Comparison of ENCODE assay signal across 9 mouse cellular contexts in genomic region chr5:142673082-142673481, GRCm38 (mm10). TPM values are rescaled to one million over a fixed set of nuclear protein-coding genes. Genes with fewer than 3 reads are reported as not detected.
DNase-seq lines count a peak whose midpoint lies in the region; ATAC-seq lines count a peak whose summit lies in the region.
"Had no signal": no experiment of that assay in that cellular context is flagged by ENCODE, and none has a peak within 500 bp of the region (broad histone marks: within the 10 kb centered on the region; RNA-seq: fewer than 3 reads in every experiment).

No protein-coding gene starts in this region.

- 0 out of 2 replicates have a peak overlapping the region, but pooled peaks have one; percentile 9 for H3K27ac ChIP-seq in hindbrain, embryonic 13.5 days
- peak overlapping the region; percentile 44 for H3K27ac ChIP-seq in neural tube, embryonic 14.5 days (ENCODE audit: low read depth, low read length)

- 0 out of 2 replicates have a peak overlapping the region, but pooled peaks have one; percentile 20 for H3K9ac ChIP-seq in hindbrain, embryonic 13.5 days
- no peak overlapping the region for H3K9ac ChIP-seq in neural tube, embryonic 14.5 days (replicated peaks; ENCODE audit: low read depth, low read length)

- 20% methylated on average over 5 of the region's 5 CpGs for WGBS in hindbrain, embryonic 13.5 days
- 25% methylated on average over 5 of the region's 5 CpGs for WGBS in neural tube, embryonic 14.5 days

- peak; percentile 48 to 50 for DNase-seq in cerebellum, adult 18-20 months
- no peak for DNase-seq in cerebellum, adult 11 months
- DNase-seq in right cerebral cortex, postnatal 4 days = peak; percentile 28
- DNase-seq in right cerebral cortex, postnatal 36 days (ENCODE audit: low spot score in 2 of 2) = no peak
- no peak for DNase-seq in spleen, postnatal 14 days (ENCODE audit: low spot score in 2 of 2)
- no peak for DNase-seq in testis, postnatal 14 days (ENCODE audit: low spot score)

- H3K27me3 ChIP-seq in hindbrain, embryonic 13.5 days = no peaks in the 10 kb centered on the region
- H3K27me3 ChIP-seq in neural tube, embryonic 14.5 days (ENCODE audit: control insufficient read depth, insufficient read depth, low read length) = no peaks in the 10 kb centered on the region

- H3K4me1 ChIP-seq in hindbrain, embryonic 13.5 days (replicated peaks) = peaks cover 17% of the 10 kb centered on the region; the same call in 1 of the 2 replicates
- H3K4me1 ChIP-seq in neural tube, embryonic 14.5 days (ENCODE audit: control insufficient read depth, insufficient read depth, low read length) = 0 out of 2 replicates have a peak, but pooled peaks cover 2% of the 10 kb centered on the region

- no peak overlapping the region for H3K4me3 ChIP-seq in hindbrain, embryonic 13.5 days
- no peak overlapping the region for H3K4me3 ChIP-seq in neural tube, embryonic 14.5 days (ENCODE audit: low read depth, low read length)
- H3K4me3 ChIP-seq: megakaryocyte, embryonic 14.5 days had no signal

- ATAC-seq in hindbrain, embryonic 13.5 days (ENCODE audit: low FRiP score) = no peak
- peak; percentile 69; the same call in 1 of the 2 replicates for ATAC-seq in neural tube, embryonic 14.5 days (ENCODE audit: low read depth)

- no peak overlapping the region for H3K4me2 ChIP-seq in hindbrain, embryonic 13.5 days
- H3K4me2 ChIP-seq in neural tube, embryonic 14.5 days (ENCODE audit: low read depth, low read length) = no peak overlapping the region

- peaks cover 31% of the 10 kb centered on the region for H3K36me3 ChIP-seq in hindbrain, embryonic 13.5 days
- 0 out of 2 replicates have a peak, but pooled peaks cover 9% of the 10 kb centered on the region for H3K36me3 ChIP-seq in neural tube, embryonic 14.5 days (ENCODE audit: control insufficient read depth, insufficient read depth, low read length)

- no peaks in the 10 kb centered on the region for H3K9me3 ChIP-seq in hindbrain, embryonic 13.5 days
- H3K9me3 ChIP-seq in neural tube, embryonic 14.5 days (ENCODE audit: control insufficient read depth, low read length) = no peaks in the 10 kb centered on the region
- H3K9me3 ChIP-seq: megakaryocyte, embryonic 14.5 days had no signal

RNA-seq across cellular contexts. Expression of gene Slc29a4, which starts 19.2 kb away (rescaled TPM):
- 77.3 and 77.9 TPM in 2 replicates for polyA plus RNA-seq in hindbrain, embryonic 13.5 days (2015; fragmentation: Nextera tagmentation; extraction: Ambion mirVana)
- polyA plus RNA-seq in neural tube, embryonic 14.5 days (2014; fragmentation: Nextera tagmentation; extraction: Ambion mirVana) = 71.4 and 81.0 TPM in 2 replicates

RNA-seq across cellular contexts. Expression of gene Wipi2, which starts 45.6 kb away (rescaled TPM):
- 44.4 and 44.5 TPM in 2 replicates for polyA plus RNA-seq in hindbrain, embryonic 13.5 days (2015; fragmentation: Nextera tagmentation; extraction: Ambion mirVana)
- polyA plus RNA-seq in neural tube, embryonic 14.5 days (2014; fragmentation: Nextera tagmentation; extraction: Ambion mirVana) = 40.4 and 53.1 TPM in 2 replicates

Comparison
In these comparisons a context has a peak if more than half of its experiments do, and no peak if none do; other contexts are left out.
1. DNase-seq: peak in cerebellum, adult 18-20 months (2 of 2) and right cerebral cortex, postnatal 4 days (single experiment); none in cerebellum, adult 11 months (single experiment), right cerebral cortex, postnatal 36 days (0 of 2), spleen, postnatal 14 days (0 of 2) and testis, postnatal 14 days (single experiment).